Mouse (Mus musculus) thymus, adult 2 months (tissue): ENCODE data around the gene Tle1. TPM values are rescaled to one million over a fixed set of nuclear protein-coding genes. Genes with fewer than 3 reads are reported as not detected.

Experiments used
- DNase-seq: peaks from one replicate; pipeline ENCODE4 v3.0.0; 2021
- H3K27ac ChIP-seq: fragments of 200-500 bp; 2 replicates; pipeline ENCODE4 v1.5.1; 2012; ENCODE audit warnings: low read length, control low read depth; ENCODE audit not compliant: control insufficient read depth, insufficient read depth
- H3K27me3 ChIP-seq: fragments of 200-500 bp; 2 replicates; pipeline ENCODE4 v1.6.1; 2012; ENCODE audit warnings: mild to moderate bottlenecking, low read length, moderate library complexity, mixed read lengths; ENCODE audit not compliant: control insufficient read depth, insufficient read depth
- H3K36me3 ChIP-seq: fragments of 200-500 bp; 2 replicates; pipeline ENCODE4 v1.6.1; 2012; ENCODE audit warnings: mild to moderate bottlenecking, low read length, moderate library complexity; ENCODE audit not compliant: control insufficient read depth, insufficient read depth
- H3K4me1 ChIP-seq: fragments of 200-500 bp; replicated peaks from 2 replicates; pipeline ENCODE4 v1.6.1; 2012; ENCODE audit warnings: low read length; ENCODE audit not compliant: control insufficient read depth, insufficient read depth
- H3K4me3 ChIP-seq: fragments of 200-500 bp; 2 replicates; pipeline ENCODE4 v1.5.1; 2012; ENCODE audit warnings: mild to moderate bottlenecking, low read length, control low read depth, moderate library complexity; ENCODE audit not compliant: control insufficient read depth, insufficient read depth
- CTCF ChIP-seq: fragments of 200-500 bp; IDR thresholded peaks from 2 replicates; pipeline ENCODE4 v1.5.1; 2012; ENCODE audit warnings: mild to moderate bottlenecking, control low read depth, low read length, moderate library complexity, borderline replicate concordance; ENCODE audit not compliant: control insufficient read depth, poor library complexity, insufficient read depth; ENCODE audit errors: extremely low read depth
- POLR2A ChIP-seq: fragments of 200-500 bp; IDR thresholded peaks from 2 replicates; pipeline ENCODE4 v1.6.1; 2012; ENCODE audit warnings: mild to moderate bottlenecking, low read length, control low read depth, moderate library complexity; ENCODE audit not compliant: control insufficient read depth, poor library complexity, insufficient read depth; ENCODE audit errors: extremely low read depth
- WGBS: fragments of 180-500 bp; shearing (Covaris S2); methylation state at CpG from one replicate; pipeline ENCODE4 v1.1.7; 2018; 5-methylcytosine and 5-hydroxymethylcytosine counted together
- polyA plus RNA-seq: library from polyadenylated mRNA; depleted of rRNA; stranded (reverse); fragments of >200 nt; gene quantifications from 2 replicates; pipeline ENCODE4 v1.2.3, GENCODE M21; 2012

Gene Tle1
- polyA plus RNA-seq, 1 experiment: 18.5 TPM

DNA sequence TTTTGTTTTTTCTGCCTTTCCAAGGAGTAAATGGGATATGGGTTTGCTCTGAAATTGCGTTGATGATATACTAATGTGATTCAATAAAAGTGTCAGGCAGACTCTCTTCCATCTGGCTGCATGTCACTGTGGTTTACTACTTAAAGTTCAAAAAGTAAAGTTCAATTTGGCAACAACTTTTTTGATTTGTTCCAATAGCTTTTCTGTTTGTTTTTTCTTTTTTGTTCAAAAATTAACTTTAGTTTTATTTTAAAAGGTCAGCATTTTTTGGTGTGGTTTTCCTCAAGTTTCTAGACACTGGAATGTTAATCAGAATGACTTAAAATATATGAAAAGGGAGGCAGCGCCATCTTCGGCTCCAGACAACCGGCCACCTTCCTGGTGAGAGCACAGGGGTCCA lies 112.9 kb downstream of the Tle1 start:
- DNase-seq: no peak
- no peaks in the 10 kb centered on the region for H3K27me3 ChIP-seq
- no peaks in the 10 kb centered on the region for H3K4me1 ChIP-seq
- no peaks in the 10 kb centered on the region for H3K36me3 ChIP-seq
- H3K27ac ChIP-seq: no peak overlapping the region
- 95% methylated on average over 4 of the region's 4 CpGs for WGBS
- TF ChIP-seq CTCF (no peak), POLR2A (no peak)
- no peak overlapping the region for H3K4me3 ChIP-seq

DNA sequence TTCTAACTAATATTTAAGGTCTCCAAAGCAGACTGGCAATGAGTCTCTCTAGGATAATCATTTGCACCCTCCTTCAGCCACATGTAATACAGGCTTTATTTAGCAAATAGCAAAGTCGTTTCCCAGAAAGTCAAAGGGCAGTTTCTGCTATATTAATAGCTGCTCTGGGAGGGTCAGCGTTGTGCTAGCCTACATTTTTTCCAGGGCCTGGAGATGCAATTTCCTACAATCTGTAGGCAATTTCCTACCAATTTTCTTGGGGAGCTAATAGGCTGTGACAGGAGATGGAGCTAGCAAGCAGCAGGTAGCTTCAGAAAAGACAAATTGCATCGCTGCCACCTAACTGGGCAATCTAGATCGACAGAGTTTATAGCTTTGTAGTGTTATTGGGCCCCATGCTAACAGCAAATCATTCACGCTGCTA lies 131.6 kb downstream of the Tle1 start:
- no peak for DNase-seq
- Histone ChIP-seq H3K36me3 (no peaks in the 10 kb centered on the region), H3K4me3 (no peak overlapping the region), H3K4me1 (no peaks in the 10 kb centered on the region), H3K27me3 (no peaks in the 10 kb centered on the region), H3K27ac (no peak overlapping the region)
- TF ChIP-seq CTCF: no peak
- TF ChIP-seq POLR2A: no peak
- 73% methylated on average over 5 of the region's 5 CpGs for WGBS

DNA sequence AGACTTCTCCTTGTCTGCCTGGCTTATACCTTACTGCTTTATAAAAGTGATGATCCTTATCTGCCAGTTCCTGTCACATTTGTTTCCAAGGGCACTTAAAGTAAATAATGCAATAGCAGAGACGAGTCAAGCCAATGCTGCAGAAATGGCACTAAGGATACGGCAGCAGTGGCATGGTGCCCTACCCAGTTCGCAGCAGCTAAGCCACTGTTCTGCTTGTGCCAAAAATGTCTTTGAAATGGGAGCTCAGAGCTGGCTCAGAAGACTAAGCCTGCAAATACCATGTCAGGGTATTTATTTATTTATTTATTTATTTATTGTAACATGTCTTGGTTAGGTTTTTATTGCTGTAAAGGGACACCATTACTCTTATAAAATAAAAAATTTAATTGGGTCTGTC lies 132.8 kb downstream of the Tle1 start:
- no peak overlapping the region for H3K4me3 ChIP-seq
- no peaks in the 10 kb centered on the region for H3K36me3 ChIP-seq
- H3K27me3 ChIP-seq: no peaks in the 10 kb centered on the region
- 93% methylated on average over 3 of the region's 3 CpGs for WGBS
- DNase-seq: no peak
- TF ChIP-seq POLR2A: no peak
- TF ChIP-seq CTCF: no peak
- no peaks in the 10 kb centered on the region for H3K4me1 ChIP-seq
- H3K27ac ChIP-seq: no peak overlapping the region
